Mouse (Mus musculus) neural tube, embryonic 15.5 days (tissue): ENCODE results near the gene Pptc7. TPM values are rescaled to one million over a fixed set of nuclear protein-coding genes. Genes with fewer than 3 reads are reported as not detected.
A peak's percentile ranks its signal among the peaks of the same experiment; 100 is the strongest.

Source experiments
- ATAC-seq: fragments of 200-750 bp; cut with Nextera tagmentation; 2 replicates; pipeline ENCODE4 v1.8.0; 2017; ENCODE audit warnings: mild to moderate bottlenecking, moderate TSS enrichment, moderate library complexity; ENCODE audit not compliant: low FRiP score
- H3K27ac ChIP-seq: fragments of 300-500 bp; sonication (generic); replicated peaks from 2 replicates; pipeline ENCODE4 v1.5.1; 2015; ENCODE audit warnings: mild to moderate bottlenecking, inconsistent platforms
- H3K27me3 ChIP-seq: fragments of 300-500 bp; sonication (generic); replicated peaks from 2 replicates; pipeline ENCODE4 v1.6.1; 2015; ENCODE audit warnings: inconsistent platforms
- H3K36me3 ChIP-seq: fragments of 300-500 bp; sonication (generic); 2 replicates; pipeline ENCODE4 v1.6.1; 2015; ENCODE audit warnings: inconsistent platforms
- H3K4me1 ChIP-seq: fragments of 300-500 bp; sonication (generic); 2 replicates; pipeline ENCODE4 v1.6.1; 2015; ENCODE audit warnings: inconsistent platforms
- H3K4me2 ChIP-seq: fragments of 300-500 bp; sonication (generic); 2 replicates; pipeline ENCODE4 v1.6.1; 2015; ENCODE audit warnings: inconsistent platforms, mild to moderate bottlenecking, moderate library complexity
- H3K4me3 ChIP-seq: fragments of 300-500 bp; sonication (generic); replicated peaks from 2 replicates; pipeline ENCODE4 v1.5.1; 2015; ENCODE audit warnings: mild to moderate bottlenecking, inconsistent platforms
- H3K9ac ChIP-seq: fragments of 300-500 bp; sonication (generic); replicated peaks from 2 replicates; pipeline ENCODE4 v1.6.1; 2015; ENCODE audit warnings: mild to moderate bottlenecking, inconsistent platforms
- H3K9me3 ChIP-seq: fragments of 300-500 bp; sonication (generic); replicated peaks from 2 replicates; pipeline ENCODE4 v1.6.1; 2016; ENCODE audit warnings: inconsistent platforms
- WGBS: fragments of 180-500 bp; shearing (Covaris S2); methylation state at CpG from one replicate; pipeline ENCODE4 v1.1.7; 2015; ENCODE audit warnings: mixed read lengths; 5-methylcytosine and 5-hydroxymethylcytosine counted together
- polyA plus RNA-seq: library from polyadenylated mRNA; unstranded; fragments of >200 nt; fragmentation: Nextera tagmentation; extraction: Ambion mirVana; gene quantifications from 2 replicates; pipeline ENCODE4 v1.2.1, GENCODE M21; 2015

The Pptc7 gene
- 8.7 and 9.3 TPM in 2 replicates for polyA plus RNA-seq

DNA sequence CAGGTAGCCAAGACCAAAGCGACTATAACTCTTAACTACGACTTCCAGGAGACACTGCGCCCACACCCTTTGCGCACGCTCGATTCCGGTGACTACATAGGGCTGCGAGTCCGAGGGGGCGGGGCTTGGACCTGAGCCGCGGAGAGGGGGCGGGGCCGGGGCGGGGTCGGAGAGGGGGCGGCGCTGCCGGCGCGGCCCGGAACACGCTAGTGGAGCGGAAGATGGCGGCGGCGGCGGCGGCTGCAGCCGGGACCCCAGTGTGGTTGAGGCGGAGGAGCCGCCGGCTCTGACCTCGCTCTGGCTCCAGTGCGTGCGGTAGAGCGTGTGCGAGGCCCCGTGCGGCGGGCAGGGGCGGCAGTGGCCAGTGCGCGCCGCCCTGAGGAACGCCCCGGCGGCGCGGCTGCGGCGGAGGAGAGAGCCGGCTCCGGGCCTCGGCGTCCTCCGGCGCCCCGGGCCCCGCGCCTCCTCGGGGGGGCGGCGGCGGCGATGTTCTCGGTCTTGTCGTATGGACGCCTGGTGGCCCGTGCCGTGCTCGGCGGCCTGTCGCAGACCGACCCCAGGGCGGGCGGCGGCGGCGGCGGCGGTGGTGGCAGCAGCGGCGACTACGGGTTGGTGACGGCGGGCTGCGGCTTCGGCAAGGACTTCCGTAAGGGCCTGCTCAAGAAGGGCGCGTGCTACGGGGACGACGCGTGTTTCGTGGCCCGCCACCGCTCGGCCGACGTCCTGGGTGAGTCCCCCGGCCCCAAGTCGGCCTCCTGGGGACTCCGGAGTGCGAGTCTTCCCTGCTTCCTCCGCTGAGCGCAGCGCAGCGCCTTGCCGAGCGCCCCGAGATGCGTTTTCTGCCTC lies at the start of gene Pptc7:
Gene Pptc7 (plus strand): TSS at position 183 of the 846 bp plus-strand sequence.
- ATAC-seq: peak; percentile 96
- peak within 1 kb of the TSS; percentile 93 for H3K9ac ChIP-seq
- H3K9me3 ChIP-seq: no peaks in the 10 kb centered on the region
- WGBS: under 1% methylated on average over 83 of the region's 114 CpGs
- H3K4me1 ChIP-seq: peaks cover 32% of the 10 kb centered on the region
- no peaks in the 10 kb centered on the region; the same call in 1 of the 2 replicates for H3K27me3 ChIP-seq
- peak within 1 kb of the TSS; percentile 93 for H3K27ac ChIP-seq
- H3K4me3 ChIP-seq: peak within 1 kb of the TSS; percentile 91
- peak within 1 kb of the TSS; percentile 94 for H3K4me2 ChIP-seq
- 0 out of 2 replicates have a peak, but pooled peaks cover 4% of the 10 kb centered on the region for H3K36me3 ChIP-seq

DNA sequence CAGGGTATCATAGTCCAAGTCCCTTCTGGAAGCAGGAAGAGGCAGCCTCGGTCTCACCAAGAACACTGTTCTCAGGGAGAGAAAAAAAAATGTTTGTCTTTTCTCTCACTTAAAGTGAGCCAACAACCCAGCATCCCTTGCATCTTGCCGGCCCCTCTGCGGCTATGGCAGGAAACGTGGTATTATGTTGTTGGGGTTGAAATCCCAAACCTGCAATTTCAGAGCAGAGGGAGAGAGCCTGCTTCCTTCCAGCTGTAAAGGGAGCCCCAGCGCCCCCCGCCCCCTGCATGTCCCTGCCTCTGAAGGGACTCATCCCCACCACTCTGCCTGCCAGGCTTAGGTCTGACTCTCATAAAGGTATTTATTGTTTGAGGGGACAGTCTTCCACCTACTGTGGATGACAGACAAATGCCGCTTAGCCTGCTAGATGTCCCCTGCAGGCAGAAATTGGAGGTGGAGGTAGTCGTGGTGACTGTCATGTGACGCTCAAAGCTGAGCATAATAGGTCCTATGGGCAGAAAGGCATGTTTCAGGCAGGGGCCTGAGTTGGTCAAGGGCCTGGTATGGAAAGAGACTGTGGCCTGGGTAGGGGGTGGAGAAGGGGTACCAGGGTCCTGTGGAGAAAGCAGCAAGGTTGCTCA lies 48.8 kb upstream of the Pptc7 start:
- Histone ChIP-seq H3K4me1 (peaks cover 12% of the 10 kb centered on the region), H3K36me3 (no peaks in the 10 kb centered on the region), H3K4me2 (no peak overlapping the region), H3K27ac (no peak overlapping the region; the same call in 1 of the 2 replicates), H3K4me3 (no peak overlapping the region), H3K9me3 (no peaks in the 10 kb centered on the region), H3K9ac (no peak overlapping the region), H3K27me3 (no peaks in the 10 kb centered on the region)
- WGBS: 45% methylated on average over 9 of the region's 9 CpGs
- ATAC-seq: no peak

DNA sequence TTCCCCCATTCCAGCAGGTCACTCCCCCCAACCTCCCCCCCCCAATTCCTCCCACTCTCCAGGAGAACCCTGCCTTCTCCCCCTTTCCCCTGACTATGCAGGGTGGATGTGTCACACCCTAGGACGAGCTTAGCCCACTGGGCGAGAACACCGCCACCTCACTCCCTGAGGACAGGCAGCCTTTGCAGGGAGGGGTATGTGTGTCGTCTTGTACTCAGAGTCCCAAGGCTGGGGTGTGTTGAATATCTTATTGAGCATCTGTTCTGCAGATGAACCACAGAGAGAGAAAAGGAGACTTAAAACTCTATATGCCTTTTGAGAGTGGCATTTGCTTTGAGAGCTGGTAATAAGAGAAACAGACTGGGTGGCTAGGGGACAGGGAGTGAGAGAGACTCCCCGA lies 47.0 kb upstream of the Pptc7 start:
- Histone ChIP-seq H3K27ac (no peak overlapping the region), H3K27me3 (no peaks in the 10 kb centered on the region), H3K36me3 (peaks cover 6% of the 10 kb centered on the region), H3K4me2 (no peak overlapping the region), H3K4me3 (no peak overlapping the region), H3K4me1 (peaks cover 12% of the 10 kb centered on the region), H3K9ac (no peak overlapping the region), H3K9me3 (no peaks in the 10 kb centered on the region)
- 66% methylated on average over 5 of the region's 5 CpGs for WGBS
- ATAC-seq: no peak

DNA sequence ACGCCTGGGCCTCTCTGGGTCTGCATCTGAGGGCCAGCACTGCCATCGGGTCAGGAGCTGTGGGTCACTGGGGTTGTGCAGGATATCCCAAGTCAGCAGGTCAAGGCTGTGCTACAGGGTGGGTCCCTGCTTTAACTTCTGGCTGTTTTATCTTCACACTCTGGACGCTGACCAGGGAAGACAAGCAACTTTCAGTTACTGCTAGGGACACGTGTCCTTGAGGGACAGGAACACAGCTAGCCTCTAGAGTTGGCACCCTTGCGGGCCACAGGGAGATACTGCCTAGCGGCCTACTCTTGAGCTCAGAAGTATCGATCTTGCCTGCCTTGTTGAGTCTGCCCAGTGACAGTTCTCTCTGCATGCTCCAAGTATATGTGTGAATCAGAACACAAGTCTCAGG lies 44.5 kb upstream of the Pptc7 start:
- no peak for ATAC-seq
- H3K27ac ChIP-seq: no peak overlapping the region
- peaks cover 25% of the 10 kb centered on the region for H3K4me1 ChIP-seq
- no peak overlapping the region for H3K9ac ChIP-seq
- no peak overlapping the region for H3K4me3 ChIP-seq
- 93% methylated on average over 7 of the region's 7 CpGs for WGBS
- H3K9me3 ChIP-seq: no peaks in the 10 kb centered on the region
- peaks cover 6% of the 10 kb centered on the region for H3K36me3 ChIP-seq
- H3K4me2 ChIP-seq: no peak overlapping the region
- H3K27me3 ChIP-seq: no peaks in the 10 kb centered on the region

DNA sequence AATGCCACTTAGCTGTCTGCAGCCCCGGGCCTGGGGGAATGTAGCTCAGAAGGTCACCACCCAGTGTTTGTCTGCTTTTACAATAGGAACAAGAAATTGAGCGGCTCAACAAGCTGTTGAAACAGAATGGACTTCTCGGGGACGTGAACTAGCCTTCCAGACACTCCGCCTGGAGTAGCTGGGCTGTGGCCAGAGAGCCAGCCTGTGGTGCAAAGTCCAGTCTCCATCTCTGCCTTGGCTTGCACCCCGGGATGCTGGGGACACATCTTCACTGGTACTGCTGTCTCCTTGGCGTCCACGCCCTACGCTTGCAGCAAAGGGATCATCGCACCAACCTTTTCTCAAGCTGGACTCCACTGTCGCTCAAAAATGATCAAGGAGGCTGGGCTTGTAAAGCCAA lies 43.6 kb upstream of the Pptc7 start:
- Histone ChIP-seq H3K4me1 (peaks cover 18% of the 10 kb centered on the region), H3K36me3 (peaks cover 6% of the 10 kb centered on the region), H3K4me2 (no peak overlapping the region), H3K27ac (no peak overlapping the region), H3K4me3 (no peak overlapping the region), H3K27me3 (no peaks in the 10 kb centered on the region), H3K9ac (no peak overlapping the region), H3K9me3 (no peaks in the 10 kb centered on the region)
- WGBS: 89% methylated on average over 11 of the region's 11 CpGs
- no peak for ATAC-seq

DNA sequence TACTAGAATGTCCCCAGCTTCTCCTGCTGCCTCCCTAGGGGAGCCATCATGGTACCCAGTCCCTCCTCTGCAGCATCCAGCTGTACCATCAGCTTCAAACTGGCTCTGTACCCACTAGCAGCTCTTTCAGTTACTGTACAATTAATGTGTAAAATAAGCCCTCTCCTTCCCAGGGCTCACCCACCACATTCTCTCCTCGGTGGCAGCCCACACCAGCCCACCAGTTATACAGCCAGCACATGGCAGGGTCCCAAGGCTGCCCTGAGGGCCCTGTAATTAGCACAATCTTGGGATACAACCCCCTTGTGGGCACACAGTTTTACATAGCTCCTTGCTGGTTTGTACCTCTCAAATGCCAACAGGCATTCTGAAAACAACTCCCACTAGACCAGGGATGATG lies 43.2 kb upstream of the Pptc7 start:
- no peak for ATAC-seq
- Histone ChIP-seq H3K4me1 (peaks cover 16% of the 10 kb centered on the region), H3K9me3 (no peaks in the 10 kb centered on the region), H3K27ac (no peak overlapping the region), H3K36me3 (peaks cover 6% of the 10 kb centered on the region), H3K4me2 (no peak overlapping the region), H3K4me3 (no peak overlapping the region), H3K27me3 (no peaks in the 10 kb centered on the region), H3K9ac (no peak overlapping the region)
- 67% methylated on average over 1 of the region's 1 CpGs for WGBS

DNA sequence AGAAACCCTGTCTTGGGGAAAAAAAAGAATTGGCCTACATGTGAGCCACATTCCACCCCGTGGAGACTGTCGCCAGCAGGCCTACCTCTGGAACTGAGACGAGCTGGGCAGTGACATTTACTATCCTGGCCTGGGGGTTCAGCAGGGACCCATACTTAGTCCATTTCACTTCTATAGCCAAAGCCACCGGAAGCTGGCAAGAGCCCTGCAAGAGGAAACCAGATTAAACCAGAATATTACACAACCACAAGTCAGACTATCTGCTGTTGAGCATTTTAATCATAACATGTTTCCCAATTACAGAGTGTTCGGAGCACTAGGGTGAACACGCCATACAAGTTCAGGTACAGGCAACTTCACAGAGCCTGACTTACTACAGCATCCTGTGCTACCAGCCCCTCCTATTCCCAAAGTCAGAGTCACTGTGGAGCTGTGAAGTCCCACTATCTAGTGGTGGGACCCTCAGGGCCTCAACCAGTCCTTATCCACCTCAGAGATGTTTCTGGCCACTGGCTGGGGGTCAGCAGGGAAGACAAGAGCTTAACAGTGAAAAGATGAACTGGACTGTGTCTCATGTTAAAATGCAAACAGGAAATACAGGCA lies 41.5 kb upstream of the Pptc7 start:
- 91% methylated on average over 6 of the region's 6 CpGs for WGBS
- H3K4me1 ChIP-seq: peaks cover 16% of the 10 kb centered on the region
- H3K4me2 ChIP-seq: no peak overlapping the region
- no peaks in the 10 kb centered on the region for H3K9me3 ChIP-seq
- H3K9ac ChIP-seq: no peak overlapping the region
- H3K27me3 ChIP-seq: no peaks in the 10 kb centered on the region
- no peak overlapping the region for H3K4me3 ChIP-seq
- H3K36me3 ChIP-seq: peaks cover 8% of the 10 kb centered on the region
- ATAC-seq: no peak
- no peak overlapping the region for H3K27ac ChIP-seq

DNA sequence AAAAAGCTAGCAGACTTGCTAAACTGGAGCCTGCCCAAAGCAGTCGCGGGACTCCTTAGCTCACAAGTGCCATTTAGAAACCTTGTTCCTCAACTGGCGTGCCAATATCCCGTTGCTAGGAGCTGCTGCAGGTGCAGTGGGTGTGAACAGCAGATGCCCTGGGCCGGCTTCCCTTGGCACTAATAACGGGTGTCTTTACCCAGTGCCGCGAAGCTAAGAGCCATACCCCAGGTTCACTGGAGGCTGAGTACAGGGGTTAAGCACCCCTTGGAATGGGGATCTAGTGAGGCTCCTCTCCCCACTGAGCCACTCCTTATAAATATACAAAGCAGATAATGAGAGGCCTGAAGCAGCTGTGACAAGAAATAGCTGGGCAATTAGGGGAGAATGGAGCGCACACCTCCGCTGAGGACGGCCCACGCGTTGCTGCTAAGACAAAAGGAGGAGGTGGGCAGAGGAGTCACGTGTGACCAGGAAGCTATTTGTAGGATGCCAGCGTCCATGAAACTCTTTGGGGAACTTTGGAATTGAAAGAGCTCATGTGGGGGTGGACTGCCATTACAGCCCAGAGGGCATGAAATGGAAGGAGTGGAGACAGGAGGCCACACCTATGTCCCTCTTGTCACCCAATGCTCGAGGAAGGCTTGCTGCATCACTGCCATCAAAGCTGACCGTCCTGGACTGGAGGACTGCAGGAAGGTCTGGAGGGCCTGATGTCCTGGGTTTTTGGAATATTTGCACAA lies 40.2 kb upstream of the Pptc7 start:
- Histone ChIP-seq H3K4me3 (no peak overlapping the region), H3K27me3 (no peaks in the 10 kb centered on the region), H3K36me3 (peaks cover 21% of the 10 kb centered on the region), H3K9ac (no peak overlapping the region), H3K4me2 (no peak overlapping the region), H3K9me3 (no peaks in the 10 kb centered on the region), H3K27ac (peak overlapping the region; percentile 69), H3K4me1 (peaks cover 16% of the 10 kb centered on the region)
- WGBS: 48% methylated on average over 17 of the region's 17 CpGs
- peak; percentile 42; the same call in 1 of the 2 replicates for ATAC-seq

DNA sequence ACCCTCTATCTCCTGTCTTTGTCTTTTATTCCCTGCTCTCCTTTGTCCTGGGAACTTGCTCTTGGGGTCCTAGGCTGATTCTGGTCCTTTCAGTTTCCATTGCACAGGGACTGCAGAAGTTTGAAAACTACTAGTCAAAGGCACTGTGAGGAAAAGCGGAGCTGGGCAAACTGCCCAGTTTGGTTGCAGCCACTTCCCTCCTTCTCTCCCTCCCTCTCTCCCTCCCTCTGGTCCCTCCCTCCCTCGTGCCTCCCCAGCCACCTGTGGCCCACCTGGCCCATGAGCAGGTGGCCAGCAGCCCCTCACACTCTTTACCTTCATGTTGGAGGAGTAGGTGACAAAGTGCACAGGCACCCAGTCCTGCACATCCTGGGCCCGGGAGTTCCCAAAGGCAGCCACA lies 39.0 kb upstream of the Pptc7 start:
- Histone ChIP-seq H3K36me3 (peaks cover 30% of the 10 kb centered on the region), H3K4me1 (peaks cover 16% of the 10 kb centered on the region), H3K4me2 (no peak overlapping the region), H3K9me3 (no peaks in the 10 kb centered on the region), H3K9ac (no peak overlapping the region), H3K27ac (no peak overlapping the region), H3K4me3 (no peak overlapping the region), H3K27me3 (no peaks in the 10 kb centered on the region)
- WGBS: 58% methylated on average over 3 of the region's 3 CpGs
- ATAC-seq: no peak

DNA sequence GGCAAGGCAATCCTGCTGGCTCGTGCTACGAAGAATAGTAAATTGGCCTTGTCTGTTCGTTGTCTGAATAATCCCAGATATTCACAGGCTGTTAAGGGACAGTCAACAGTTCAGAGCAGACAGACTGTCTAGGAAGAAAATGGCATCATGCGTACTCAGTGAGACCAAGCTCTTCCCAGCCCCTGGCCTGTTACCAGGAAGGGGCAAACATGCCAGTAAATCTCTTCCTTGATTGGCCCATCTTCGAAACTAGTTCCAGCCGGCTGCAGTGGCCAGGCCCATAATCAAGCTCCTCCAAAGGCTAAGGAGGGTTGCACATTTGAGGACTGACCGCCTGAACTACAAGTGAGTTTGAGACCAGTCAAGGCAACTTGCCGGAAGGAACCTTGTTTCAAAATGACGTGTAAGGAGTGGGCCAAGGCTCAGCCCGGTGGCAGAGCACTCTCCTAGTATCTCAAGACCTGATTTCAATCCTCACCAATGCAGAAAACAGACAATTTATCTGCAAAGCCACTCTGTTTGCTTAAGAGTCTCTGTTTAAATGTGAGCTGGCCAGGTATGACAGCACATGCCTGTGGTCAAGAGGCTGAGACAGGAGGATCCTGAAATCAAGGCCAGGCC lies 37.5 kb upstream of the Pptc7 start:
- no peak overlapping the region for H3K4me2 ChIP-seq
- ATAC-seq: no peak
- H3K9me3 ChIP-seq: no peaks in the 10 kb centered on the region
- peaks cover 32% of the 10 kb centered on the region for H3K36me3 ChIP-seq
- H3K27ac ChIP-seq: no peak overlapping the region
- H3K27me3 ChIP-seq: no peaks in the 10 kb centered on the region
- H3K4me3 ChIP-seq: no peak overlapping the region
- WGBS: 84% methylated on average over 10 of the region's 10 CpGs
- no peak overlapping the region for H3K9ac ChIP-seq
- peaks cover 16% of the 10 kb centered on the region for H3K4me1 ChIP-seq

DNA sequence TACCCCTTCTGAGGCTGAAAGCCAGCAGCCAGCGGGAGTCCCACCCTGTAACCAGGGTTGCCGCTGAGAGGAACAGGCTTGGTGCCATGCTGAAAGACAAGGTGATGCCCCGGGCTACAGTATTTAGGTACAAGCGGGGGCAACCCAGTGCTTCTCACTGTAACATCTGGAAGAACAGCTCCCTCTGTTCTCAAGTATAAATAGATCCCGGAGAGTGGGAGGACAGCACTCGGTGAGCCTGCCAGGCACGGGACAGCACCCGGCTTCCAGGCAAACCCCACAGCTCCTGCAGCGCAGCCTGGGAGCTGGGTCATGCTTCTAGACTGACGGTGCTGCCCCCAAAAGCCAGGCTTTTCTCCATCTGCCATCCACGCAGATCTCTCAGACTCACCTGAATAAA lies 36.6 kb upstream of the Pptc7 start:
- Histone ChIP-seq H3K4me3 (no peak overlapping the region), H3K9ac (no peak overlapping the region), H3K4me2 (no peak overlapping the region), H3K9me3 (no peaks in the 10 kb centered on the region), H3K27ac (no peak overlapping the region), H3K36me3 (peaks cover 30% of the 10 kb centered on the region), H3K4me1 (peaks cover 16% of the 10 kb centered on the region), H3K27me3 (no peaks in the 10 kb centered on the region)
- 96% methylated on average over 11 of the region's 11 CpGs for WGBS
- no peak for ATAC-seq
